17 mouse cellular contexts compared by ENCODE assay signal in genomic region chr4:114766643-114767393, GRCm38 (mm10). TPM values are rescaled to one million over a fixed set of nuclear protein-coding genes. Genes with fewer than 3 reads are reported as not detected.
DNase-seq lines count a peak whose midpoint lies in the region; ATAC-seq and TF ChIP-seq lines count a peak whose summit lies in the region.
"Had no signal": no experiment of that assay in that cellular context is flagged by ENCODE, and none has a peak within 500 bp of the region (broad histone marks: within the 10 kb centered on the region; RNA-seq: fewer than 3 reads in every experiment).

No protein-coding gene starts in this region.

- ATAC-seq in lung, embryonic 15.5 days (ENCODE audit: borderline replicate concordance, extremely low read depth, low FRiP score, low TSS enrichment): peak; percentile 27; the same call in 1 of the 2 replicates
- ATAC-seq in lung, postnatal 0 days: no peak
- ATAC-seq in embryonic facial prominence, embryonic 15.5 days (ENCODE audit: insufficient number of reproducible peaks, low FRiP score, low TSS enrichment, low read depth): peak; percentile 54
- no peak for ATAC-seq in neural tube, embryonic 11.5 days (ENCODE audit: insufficient read depth, low FRiP score, low TSS enrichment)
- ATAC-seq: midbrain, embryonic 16.5 days had no signal

- intact Hi-C loops in gastrocnemius, adult 2 months (cut with DNase I): no loop called here
- intact Hi-C loops in left cerebral cortex, postnatal 25 days (cut with DNase I): no loop called here

- WGBS in lung, embryonic 15.5 days: 56% methylated on average over 22 of the region's 22 CpGs
- 65% methylated on average over 22 of the region's 22 CpGs for WGBS in lung, postnatal 0 days
- WGBS in embryonic facial prominence, embryonic 15.5 days: 21% methylated on average over 22 of the region's 22 CpGs
- WGBS in neural tube, embryonic 11.5 days: 66% methylated on average over 22 of the region's 22 CpGs

- no peak overlapping the region for H3K4me2 ChIP-seq in lung, embryonic 15.5 days
- no peak overlapping the region for H3K4me2 ChIP-seq in lung, postnatal 0 days (replicated peaks; ENCODE audit: low read depth, low read length)
- 0 out of 2 replicates have a peak overlapping the region, but pooled peaks have one; percentile 8 for H3K4me2 ChIP-seq in embryonic facial prominence, embryonic 15.5 days (replicated peaks)
- H3K4me2 ChIP-seq in neural tube, embryonic 11.5 days (ENCODE audit: low read depth): no peak overlapping the region
- H3K4me2 ChIP-seq: heart, embryonic 11.5 days; hindbrain, embryonic 12.5 days had no signal

- no peak for TF ChIP-seq CTCF in gastrocnemius, adult 2 months (IDR thresholded peaks at IDR 0.05)
- no peak for TF ChIP-seq CTCF in lung, postnatal 0 days (IDR thresholded peaks at IDR 0.05)

- no peak for TF ChIP-seq EP300 in lung, postnatal 0 days (IDR thresholded peaks at IDR 0.05)

- H3K36me3 ChIP-seq in lung, embryonic 15.5 days: no peaks in the 10 kb centered on the region
- H3K36me3 ChIP-seq in lung, postnatal 0 days (ENCODE audit: insufficient read depth, low read length): no peaks in the 10 kb centered on the region
- no peaks in the 10 kb centered on the region for H3K36me3 ChIP-seq in embryonic facial prominence, embryonic 15.5 days
- no peaks in the 10 kb centered on the region for H3K36me3 ChIP-seq in neural tube, embryonic 11.5 days (ENCODE audit: control insufficient read depth, insufficient read depth, low read length)
- H3K36me3 ChIP-seq: hindbrain, embryonic 12.5 days had no signal

- no peak overlapping the region for H3K9ac ChIP-seq in lung, embryonic 15.5 days
- H3K9ac ChIP-seq in lung, postnatal 0 days (replicated peaks; ENCODE audit: low read depth): no peak overlapping the region
- no peak overlapping the region for H3K9ac ChIP-seq in embryonic facial prominence, embryonic 15.5 days
- H3K9ac ChIP-seq in neural tube, embryonic 11.5 days (ENCODE audit: low read length): no peak overlapping the region
- H3K9ac ChIP-seq: hindbrain, embryonic 12.5 days had no signal

- no peaks in the 10 kb centered on the region for H3K27me3 ChIP-seq in lung, embryonic 15.5 days
- no peaks in the 10 kb centered on the region for H3K27me3 ChIP-seq in lung, postnatal 0 days (replicated peaks; ENCODE audit: insufficient read depth, low read length)
- no peaks in the 10 kb centered on the region for H3K27me3 ChIP-seq in embryonic facial prominence, embryonic 15.5 days
- no peaks in the 10 kb centered on the region for H3K27me3 ChIP-seq in neural tube, embryonic 11.5 days (ENCODE audit: control insufficient read depth, insufficient read depth, low read length)

- peak; percentile 43 for DNase-seq in gastrocnemius, postnatal 10 days
- DNase-seq in gastrocnemius, adult 2 months: no peak
- no peak for DNase-seq in lung, postnatal 0 days (ENCODE audit: low spot score)
- DNase-seq in neural tube, embryonic 11.5 days (ENCODE audit: low spot score): peak; percentile 33
- DNase-seq in frontal cortex, postnatal 10 days (ENCODE audit: low spot score in 2 of 2): no peak
- DNase-seq in left cerebral cortex, postnatal 25 days (ENCODE audit: low spot score in 2 of 2): no peak
- DNase-seq: adrenal gland, postnatal 36 days had no signal

- H3K4me1 ChIP-seq in lung, embryonic 15.5 days: no peaks in the 10 kb centered on the region
- H3K4me1 ChIP-seq in lung, postnatal 0 days (ENCODE audit: insufficient read depth, low read depth, low read length): no peaks in the 10 kb centered on the region
- peaks cover 11% of the 10 kb centered on the region; the same call in 1 of the 2 replicates for H3K4me1 ChIP-seq in embryonic facial prominence, embryonic 15.5 days
- H3K4me1 ChIP-seq in neural tube, embryonic 11.5 days (ENCODE audit: control insufficient read depth, insufficient read depth, low read length): no peaks in the 10 kb centered on the region
- H3K4me1 ChIP-seq: hindbrain, embryonic 12.5 days had no signal

- no peak overlapping the region for H3K4me3 ChIP-seq in gastrocnemius, adult 2 months
- H3K4me3 ChIP-seq in lung, embryonic 15.5 days: no peak overlapping the region
- no peak overlapping the region for H3K4me3 ChIP-seq in lung, postnatal 0 days (ENCODE audit: low read depth, low read length)
- H3K4me3 ChIP-seq in embryonic facial prominence, embryonic 15.5 days (replicated peaks): no peak overlapping the region
- no peak overlapping the region for H3K4me3 ChIP-seq in neural tube, embryonic 11.5 days (ENCODE audit: low read depth, low read length)
- H3K4me3 ChIP-seq: hindbrain, embryonic 12.5 days had no signal

- no peaks in the 10 kb centered on the region for H3K9me3 ChIP-seq in lung, embryonic 15.5 days
- no peaks in the 10 kb centered on the region for H3K9me3 ChIP-seq in lung, postnatal 0 days (ENCODE audit: low read length)
- no peaks in the 10 kb centered on the region for H3K9me3 ChIP-seq in embryonic facial prominence, embryonic 15.5 days (replicated peaks)
- H3K9me3 ChIP-seq in neural tube, embryonic 11.5 days (ENCODE audit: control insufficient read depth, low read length): no peaks in the 10 kb centered on the region
- H3K9me3 ChIP-seq: hindbrain, embryonic 12.5 days had no signal

- no peak overlapping the region for H3K27ac ChIP-seq in gastrocnemius, adult 2 months
- no peak overlapping the region for H3K27ac ChIP-seq in lung, embryonic 15.5 days
- no peak overlapping the region for H3K27ac ChIP-seq in lung, postnatal 0 days (ENCODE audit: low read length)
- no peak overlapping the region for H3K27ac ChIP-seq in embryonic facial prominence, embryonic 15.5 days (replicated peaks)
- H3K27ac ChIP-seq in neural tube, embryonic 11.5 days (ENCODE audit: low read depth, low read length): no peak overlapping the region
- H3K27ac ChIP-seq: hindbrain, embryonic 12.5 days had no signal

RNA-seq across cellular contexts. Expression of gene Gm12830, which starts 54.7 kb away (rescaled TPM):
- not detected for total RNA-seq in gastrocnemius, postnatal 10 days (2021)
- not detected for total RNA-seq in gastrocnemius, adult 2 months (2021)
- polyA plus RNA-seq in lung, embryonic 15.5 days (2015; fragmentation: Nextera tagmentation; extraction: Ambion mirVana): not detected in 2 replicates
- polyA plus RNA-seq in lung, postnatal 0 days (2015; fragmentation: Nextera tagmentation; extraction: Ambion mirVana): not detected in 2 replicates
- polyA plus RNA-seq in embryonic facial prominence, embryonic 15.5 days (2015; fragmentation: Nextera tagmentation; extraction: Ambion mirVana): not detected in 2 replicates
- not detected in 2 replicates for polyA plus RNA-seq in neural tube, embryonic 11.5 days (2014; fragmentation: Nextera tagmentation; extraction: Ambion mirVana)
- not detected for total RNA-seq in left cerebral cortex, postnatal 25 days (2021)
- total RNA-seq: adrenal gland, postnatal 36 days; left cerebral cortex, postnatal 10 days had no signal
- polyA plus RNA-seq: cortical plate, adult 2 months; heart, embryonic 11.5 days; hindbrain, embryonic 12.5 days; lung, embryonic 16.5 days; midbrain, embryonic 16.5 days; small intestine, adult 2 months; testis, adult 2 months had no signal

Comparison
In these comparisons a context has a peak if more than half of its experiments do, and no peak if none do; other contexts are left out.
1. DNase-seq: peak in gastrocnemius, postnatal 10 days (single experiment) and neural tube, embryonic 11.5 days (single experiment); none in gastrocnemius, adult 2 months (single experiment), lung, postnatal 0 days (single experiment), frontal cortex, postnatal 10 days (0 of 2) and left cerebral cortex, postnatal 25 days (0 of 2).
2. ATAC-seq: peak in lung, embryonic 15.5 days (single experiment) and embryonic facial prominence, embryonic 15.5 days (single experiment); none in lung, postnatal 0 days (single experiment) and neural tube, embryonic 11.5 days (single experiment).